Mouse (Mus musculus) adrenal gland, adult 8-10 months (tissue): ENCODE data around the gene Ociad1. TPM values are rescaled to one million over a fixed set of nuclear protein-coding genes. Genes with fewer than 3 reads are reported as not detected.

Experiments
- DNase-seq: peaks from one replicate; pipeline ENCODE4 v3.0.0; 2022
- total RNA-seq, 4 experiments: library from RNA; stranded (reverse); gene quantifications; 2 replicates each; pipeline ENCODE4 v1.2.4; 2022

The Ociad1 gene
- total RNA-seq, 4 experiments from 2014 or later: 234 to 288 (median 240) TPM

DNA sequence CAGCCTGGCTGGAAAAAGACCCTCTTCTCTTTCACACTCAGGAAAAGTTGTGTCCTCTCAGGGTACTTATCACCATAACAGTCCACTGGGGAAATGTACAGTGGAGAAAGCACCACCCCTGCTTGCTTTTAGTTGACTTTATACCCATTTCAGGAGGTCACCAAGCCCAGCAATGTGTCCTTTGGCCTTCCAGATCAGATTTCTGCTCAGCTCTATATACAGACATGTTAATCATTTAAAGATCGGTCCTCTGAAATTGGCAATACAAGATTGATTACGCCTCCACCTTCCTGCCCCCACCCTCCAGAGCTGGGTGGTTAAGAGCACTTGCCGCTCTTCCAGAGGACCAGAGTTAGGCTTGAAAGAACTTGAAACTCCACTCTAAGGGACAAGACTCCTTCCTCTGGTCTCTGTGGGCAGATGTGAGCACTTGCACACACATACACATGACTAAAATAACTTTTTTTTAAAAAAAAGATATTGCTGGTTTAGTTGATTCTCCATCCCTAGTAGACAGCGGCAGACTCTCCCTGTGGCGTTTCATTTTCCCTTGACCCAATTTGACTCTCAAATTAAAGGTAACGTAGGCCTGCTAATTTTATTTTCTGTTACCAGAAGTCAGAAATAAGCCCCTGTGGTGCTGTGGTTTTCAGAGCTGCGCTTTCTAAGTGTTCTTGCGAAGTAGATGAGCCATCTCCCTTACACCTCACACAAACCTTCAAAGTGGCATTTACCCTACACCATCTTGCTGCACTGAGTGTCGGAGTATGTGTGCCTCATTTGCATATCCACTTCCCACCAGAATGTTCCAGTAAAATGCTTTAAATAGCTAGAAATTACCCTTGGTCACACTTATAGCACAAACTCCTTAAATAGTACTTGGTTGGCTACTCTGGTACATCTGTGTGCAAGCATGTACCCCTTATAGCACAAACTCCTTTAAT is 47.5 kb downstream of the Ociad1 start:
- no peak for DNase-seq

DNA sequence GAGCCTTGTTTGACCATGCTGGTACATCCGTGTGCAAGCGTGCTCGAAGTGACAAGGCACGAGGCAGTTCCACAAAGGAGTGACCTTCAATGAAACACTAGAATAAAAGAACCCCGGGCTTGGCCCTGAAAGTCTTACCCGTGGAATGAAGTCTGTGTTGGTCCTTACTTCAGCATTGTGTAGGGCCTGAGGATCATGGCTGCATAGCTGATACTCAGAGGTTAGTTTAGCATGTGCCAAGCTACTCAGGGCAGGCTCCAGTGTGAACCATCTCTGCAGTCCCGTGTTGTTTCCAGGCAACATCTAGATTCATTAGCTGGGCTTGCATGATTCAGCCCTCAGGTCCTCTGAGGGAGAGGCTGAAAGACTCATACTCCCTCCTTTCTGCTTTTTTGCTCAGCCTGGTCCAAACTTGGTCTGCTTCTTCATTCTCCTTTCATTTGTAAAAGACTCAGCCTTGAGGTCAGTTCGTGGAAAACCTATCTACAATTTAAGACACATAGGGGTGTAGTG is 48.2 kb downstream of the Ociad1 start, which contains the start of gene Ociad2:
Gene Ociad2 (minus strand): TSS at position 306 of the 513 bp plus-strand sequence.
- no peak for DNase-seq

DNA sequence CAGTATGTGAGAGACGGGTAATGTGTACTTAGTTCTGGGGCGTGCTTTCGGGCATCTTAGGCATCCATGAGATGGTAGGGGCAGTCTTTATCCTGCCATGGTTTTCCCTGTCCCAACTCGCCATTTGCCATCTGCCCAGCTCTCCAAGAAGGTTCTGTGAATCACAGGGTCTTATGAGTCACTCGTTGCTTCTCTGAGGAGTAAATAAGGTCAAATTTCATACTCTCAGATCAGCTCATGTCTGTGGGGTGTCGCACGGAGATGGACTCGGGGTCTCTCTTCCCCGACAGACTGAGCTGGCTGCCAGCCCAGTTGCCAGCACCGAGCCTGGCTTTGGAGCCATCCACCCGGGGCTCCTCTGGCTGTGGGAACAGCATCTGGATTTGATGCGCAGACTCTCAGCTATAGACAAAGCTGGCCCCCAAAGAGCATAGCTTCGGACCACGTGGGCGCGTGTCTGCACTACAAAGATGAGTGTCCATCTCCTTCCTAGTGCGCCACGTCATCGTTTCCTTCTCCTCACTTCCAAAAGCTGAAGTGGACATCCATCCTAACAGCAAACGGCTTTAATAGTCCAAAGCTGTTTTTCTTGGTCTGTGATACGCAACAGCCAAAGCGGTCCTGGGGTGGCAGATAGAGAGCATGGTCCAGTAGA is 50.2 kb downstream of the Ociad1 start:
- no peak for DNase-seq

DNA sequence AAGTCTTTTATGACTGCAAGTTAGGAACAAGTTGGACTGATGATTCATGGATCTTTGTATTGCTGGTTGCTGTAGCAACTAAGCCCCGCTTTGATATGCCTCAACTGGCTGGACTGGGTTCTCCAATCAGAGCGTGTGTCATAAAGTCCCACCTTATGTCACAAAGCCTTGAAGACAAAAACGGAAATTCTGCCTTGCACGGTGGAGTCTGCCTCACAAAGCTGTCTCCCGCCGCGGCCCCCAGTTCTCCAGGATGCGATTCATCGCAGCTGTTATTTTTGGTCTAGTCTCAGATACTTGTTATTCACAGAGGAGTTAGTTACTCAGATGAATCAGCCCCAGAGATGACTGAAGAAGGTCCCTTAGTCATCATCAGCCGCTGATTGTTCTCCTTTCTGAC is 51.7 kb downstream of the Ociad1 start:
- peak; percentile 59 for DNase-seq

DNA sequence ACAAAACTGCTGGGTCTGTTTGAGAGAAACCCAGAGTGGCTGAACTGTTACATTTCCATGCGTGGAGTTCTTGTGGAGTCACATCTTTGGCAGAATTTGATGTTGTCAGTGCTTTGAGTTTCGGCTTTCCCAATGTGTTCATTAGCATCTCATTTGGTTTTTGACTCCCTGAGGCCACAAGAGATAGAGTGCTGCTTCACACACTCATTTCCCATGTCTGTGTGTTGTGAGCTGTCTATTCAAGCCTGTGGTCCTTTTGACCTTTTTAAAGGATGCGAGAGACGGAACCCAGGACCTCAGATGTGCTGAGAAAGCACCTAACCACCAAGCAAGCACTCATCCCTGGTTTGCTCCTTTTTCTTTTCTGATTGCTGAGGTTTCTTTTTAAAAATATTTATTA is 52.7 kb downstream of the Ociad1 start:
- no peak for DNase-seq

DNA sequence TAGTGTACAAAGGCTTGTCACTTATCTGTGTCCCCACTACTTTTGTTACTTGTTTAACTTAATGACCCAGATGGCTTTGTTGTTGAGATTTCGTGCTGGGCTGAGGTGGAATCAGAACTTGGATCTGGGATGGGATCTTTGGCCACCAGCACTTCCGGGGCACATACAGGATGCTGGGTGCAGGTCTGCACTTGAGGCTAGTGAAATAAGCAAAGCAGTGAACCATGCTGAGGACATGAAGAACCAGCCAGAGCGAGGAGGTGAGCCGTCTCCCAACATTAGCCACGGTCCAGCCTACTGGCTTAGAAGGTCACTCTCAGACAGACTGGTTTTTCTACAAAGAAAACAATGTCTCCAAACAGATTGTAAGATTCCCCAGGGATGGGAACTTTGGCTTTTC is 56.9 kb downstream of the Ociad1 start:
- no peak for DNase-seq

DNA sequence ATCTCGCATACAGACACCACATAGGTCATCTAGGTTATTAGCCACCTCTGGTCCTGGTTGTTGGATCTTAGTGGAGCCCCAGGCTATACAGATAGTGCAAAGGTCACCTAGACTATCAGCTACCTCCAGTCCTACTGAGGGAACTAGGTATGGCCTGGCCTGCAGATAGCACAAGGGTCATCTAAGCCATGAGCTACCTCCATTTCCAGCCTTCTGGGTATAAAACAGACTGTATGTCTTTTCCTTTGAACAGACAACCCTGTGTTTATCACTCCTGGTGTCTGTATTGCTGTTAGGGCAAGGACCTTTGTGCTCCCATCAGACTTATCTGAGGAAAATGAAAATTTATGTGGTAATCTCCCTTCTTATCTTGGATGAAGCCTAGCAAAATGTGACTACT is 59.2 kb downstream of the Ociad1 start:
- DNase-seq: no peak

DNA sequence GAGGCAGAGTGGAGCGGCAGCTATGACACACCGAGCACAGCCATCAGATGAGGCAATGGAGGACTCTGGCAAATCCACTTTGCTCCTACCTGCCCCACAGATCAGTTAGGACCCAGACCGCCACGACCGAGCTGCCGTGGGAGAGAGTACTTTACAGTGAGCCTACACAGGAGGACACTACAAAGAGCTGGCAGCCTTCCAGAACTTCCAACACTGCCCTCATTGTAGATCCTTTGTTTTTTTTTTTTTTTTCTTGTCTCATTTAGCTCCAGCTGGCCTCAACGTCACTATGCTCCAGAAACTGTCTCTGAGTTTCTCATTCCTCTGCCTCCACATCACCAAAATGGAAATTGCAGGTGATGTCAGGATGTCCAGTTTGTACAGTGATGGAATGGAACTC is 60.9 kb downstream of the Ociad1 start:
- no peak for DNase-seq

DNA sequence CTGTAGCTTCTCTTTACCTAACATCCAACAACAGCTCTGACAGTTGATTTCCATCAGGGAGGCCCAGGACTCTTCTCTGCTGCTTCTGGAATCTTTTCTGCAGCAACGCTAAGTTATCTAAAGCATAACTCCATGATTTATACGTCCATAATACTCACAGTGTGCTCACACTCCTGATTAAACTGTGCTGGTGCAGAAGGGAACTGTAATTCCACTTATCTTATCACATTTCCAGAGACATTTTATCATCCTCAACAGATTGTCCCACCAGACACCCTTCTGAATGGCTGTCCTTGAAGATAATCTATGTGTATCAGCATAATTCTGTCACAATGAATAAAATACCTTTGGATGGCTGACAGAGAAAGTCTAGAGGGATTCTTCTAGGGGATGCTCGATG is 61.4 kb downstream of the Ociad1 start:
- DNase-seq: no peak

DNA sequence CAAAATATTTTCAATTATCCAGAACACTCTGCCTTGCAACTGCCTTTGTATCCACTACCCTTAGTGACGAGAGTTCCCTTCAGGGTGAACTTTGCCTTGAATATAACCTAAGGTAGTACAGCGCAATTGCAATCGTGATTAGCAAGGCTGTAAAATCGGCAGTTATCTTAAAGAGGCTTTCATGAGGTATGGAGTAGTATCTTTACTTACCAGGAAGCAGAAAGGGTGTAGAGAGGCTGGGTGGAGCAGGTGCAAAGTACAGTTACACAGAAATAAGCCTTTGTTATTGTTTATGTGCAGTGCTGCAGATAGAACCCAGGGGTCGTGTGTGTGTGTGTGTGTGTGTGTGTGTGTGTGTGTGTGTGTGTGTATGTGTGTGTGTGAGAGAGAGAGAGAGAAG is 62.8 kb downstream of the Ociad1 start:
- DNase-seq: no peak

DNA sequence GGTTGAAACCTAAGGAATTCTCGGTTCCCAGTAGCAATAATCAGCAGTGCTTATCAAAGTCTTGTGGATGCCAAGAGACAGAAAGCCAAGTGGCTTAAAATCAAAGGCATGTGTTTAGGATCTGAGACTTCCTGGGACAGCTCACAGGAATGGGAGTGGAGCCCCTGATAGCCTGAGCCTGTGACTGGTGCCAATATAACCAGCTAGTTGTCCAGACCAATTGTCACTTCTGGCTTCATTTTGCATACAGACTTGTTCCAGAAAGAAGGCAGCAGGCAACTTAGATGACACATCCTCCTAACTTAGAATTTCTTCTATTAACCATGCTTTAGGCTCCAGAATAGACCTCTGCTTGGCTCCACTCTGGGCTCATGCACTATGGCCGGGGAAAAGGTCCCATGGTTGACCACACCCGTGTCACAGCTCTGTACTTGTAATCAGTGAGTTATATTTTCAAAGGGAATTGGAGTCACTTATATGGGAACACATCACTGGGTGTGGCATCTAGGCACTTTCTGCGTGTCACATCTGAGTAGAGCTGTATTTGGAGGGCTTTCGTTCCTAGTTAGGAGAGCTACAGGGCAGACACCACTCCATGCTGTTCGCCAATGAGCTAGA is 66.7 kb downstream of the Ociad1 start:
- DNase-seq: no peak

DNA sequence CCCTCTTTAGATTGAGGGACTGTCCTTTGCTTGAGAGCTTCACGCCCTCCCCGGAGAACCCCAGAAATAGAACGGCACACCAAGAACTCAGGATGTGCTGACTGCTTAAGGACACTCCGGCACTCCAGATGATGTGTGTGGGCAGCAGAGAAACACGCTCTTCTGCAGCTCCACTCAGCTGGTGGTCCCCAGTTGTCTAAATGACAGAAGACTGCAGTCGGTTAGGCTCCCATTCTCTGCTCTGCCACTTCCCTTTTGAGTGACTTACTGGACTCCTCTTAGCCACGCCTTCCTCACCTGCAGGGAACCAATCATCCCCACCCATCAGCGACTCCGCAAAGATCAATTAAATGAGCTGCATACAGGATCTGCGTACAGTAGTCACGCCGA is 67.2 kb downstream of the Ociad1 start:
- DNase-seq: no peak

DNA sequence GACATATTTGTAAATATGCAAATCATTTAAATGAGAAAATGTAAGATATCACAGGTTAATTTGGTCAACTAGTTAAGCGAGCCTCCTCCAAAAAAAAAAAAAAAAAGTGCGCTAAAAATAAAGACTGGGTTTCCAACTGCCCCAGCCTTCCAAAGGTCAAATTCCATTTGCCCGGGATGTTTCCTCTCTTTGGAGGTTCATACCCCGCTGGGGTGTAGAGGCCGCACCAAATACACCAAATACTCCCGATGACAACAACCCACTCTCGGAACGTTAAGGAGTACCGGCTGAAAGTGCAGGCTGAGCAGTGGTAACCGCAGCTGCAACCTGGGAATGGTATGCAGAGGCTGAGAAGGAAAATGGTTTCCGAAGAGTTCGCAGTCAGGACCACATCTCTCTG is 67.7 kb downstream of the Ociad1 start:
- no peak for DNase-seq

DNA sequence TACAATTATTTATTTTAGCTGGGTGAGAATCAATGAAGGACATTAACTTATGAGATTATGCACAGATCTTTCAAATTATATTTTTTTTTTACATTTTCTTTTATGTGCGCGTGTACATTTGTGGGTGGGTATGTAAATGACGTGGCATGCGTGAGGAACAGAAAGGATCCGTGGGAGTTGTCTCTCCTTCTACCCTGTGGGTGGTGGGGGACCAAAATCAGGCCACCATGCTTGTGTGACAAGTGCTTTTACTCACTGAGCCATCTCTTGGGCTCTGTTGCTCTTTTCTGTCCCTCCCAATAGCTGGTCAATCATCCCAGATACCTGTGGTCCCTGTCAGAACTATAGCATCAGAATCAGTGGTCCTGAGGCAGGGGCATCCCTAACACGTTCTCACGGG is 69.8 kb downstream of the Ociad1 start:
- no peak for DNase-seq

DNA sequence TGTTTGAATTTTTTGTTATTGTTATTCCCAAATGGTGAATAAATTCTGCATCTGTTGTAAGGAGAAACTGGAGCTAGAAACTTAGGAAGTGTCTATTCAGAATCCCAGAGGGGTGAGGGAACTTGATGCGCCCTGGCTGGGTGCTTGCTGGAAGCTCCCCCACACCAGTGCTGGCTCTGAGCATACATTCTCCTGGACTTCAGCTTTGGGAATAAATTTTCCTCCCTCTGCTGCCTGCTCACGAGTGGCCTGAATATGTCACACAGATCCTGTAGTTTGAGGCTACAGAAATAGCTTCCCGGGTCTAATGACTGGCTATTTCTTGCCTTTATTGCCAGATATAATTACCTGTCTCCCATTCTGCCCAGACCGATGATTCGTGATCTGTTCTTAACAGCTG is 70.2 kb downstream of the Ociad1 start:
- DNase-seq: no peak

Other genes with a start within 250 kb of the Ociad1 start
- 10 to 100 TPM; 39.3 to 67.3 (median 51.1) TPM for gene Fryl, start 36.2 kb upstream of the Ociad1 start, total RNA-seq
- 10 to 100 TPM; 25.6 to 40.4 (median 38.7) TPM for gene Ociad2, start 48.2 kb downstream of the Ociad1 start, total RNA-seq
- not detected for gene Cwh43, start 113.3 kb downstream of the Ociad1 start, total RNA-seq
- 10 to 100 TPM; 35.7 to 57.0 (median 46.4) TPM for gene Dcun1d4, start 188.2 kb downstream of the Ociad1 start, total RNA-seq